8 mouse cellular contexts compared by ENCODE assay signal in genomic region chr2:59440481-59440880, GRCm38 (mm10). TPM values are rescaled to one million over a fixed set of nuclear protein-coding genes. Genes with fewer than 3 reads are reported as not detected.
DNase-seq lines count a peak whose midpoint lies in the region; ATAC-seq and TF ChIP-seq lines count a peak whose summit lies in the region.

No protein-coding gene starts in this region.

- TF ChIP-seq POLR2A in thymus, adult 2 months (IDR thresholded peaks at IDR 0.05; ENCODE audit: control insufficient read depth, extremely low read depth, insufficient read depth, low read length, poor library complexity) = no peak

- H3K36me3 ChIP-seq in hindbrain, embryonic 14.5 days (replicated peaks; ENCODE audit: control insufficient read depth, insufficient read depth) = no peaks in the 10 kb centered on the region
- H3K36me3 ChIP-seq in hindbrain, embryonic 16.5 days (ENCODE audit: control insufficient read depth, insufficient read depth, low read length) = no peaks in the 10 kb centered on the region
- H3K36me3 ChIP-seq in thymus, adult 2 months (ENCODE audit: control insufficient read depth, insufficient read depth, low read length) = no peaks in the 10 kb centered on the region

- WGBS in hindbrain, embryonic 14.5 days = 35% methylated on average over 5 of the region's 5 CpGs
- WGBS in hindbrain, embryonic 16.5 days = 34% methylated on average over 5 of the region's 5 CpGs
- WGBS in thymus, adult 2 months = 30% methylated on average over 5 of the region's 5 CpGs

- no peak overlapping the region for H3K27ac ChIP-seq in hindbrain, embryonic 14.5 days
- H3K27ac ChIP-seq in hindbrain, embryonic 16.5 days (ENCODE audit: low read depth, low read length) = no peak overlapping the region
- H3K27ac ChIP-seq in thymus, adult 2 months (ENCODE audit: control insufficient read depth, insufficient read depth, low read length) = no peak overlapping the region

- no peak overlapping the region for H3K4me2 ChIP-seq in hindbrain, embryonic 14.5 days (replicated peaks)
- no peak overlapping the region for H3K4me2 ChIP-seq in hindbrain, embryonic 16.5 days (ENCODE audit: low read length)

- no peak overlapping the region for H3K4me3 ChIP-seq in hindbrain, embryonic 14.5 days (replicated peaks; ENCODE audit: low read length)
- H3K4me3 ChIP-seq in hindbrain, embryonic 16.5 days (ENCODE audit: low read length) = no peak overlapping the region
- H3K4me3 ChIP-seq in thymus, adult 2 months (ENCODE audit: control insufficient read depth, insufficient read depth, low read length) = no peak overlapping the region

- H3K9ac ChIP-seq in hindbrain, embryonic 14.5 days = no peak overlapping the region
- H3K9ac ChIP-seq in hindbrain, embryonic 16.5 days (ENCODE audit: low read depth, low read length) = no peak overlapping the region

- no peaks in the 10 kb centered on the region for H3K9me3 ChIP-seq in hindbrain, embryonic 14.5 days (ENCODE audit: control insufficient read depth, low read length)
- H3K9me3 ChIP-seq in hindbrain, embryonic 16.5 days (ENCODE audit: control insufficient read depth, low read length) = no peaks in the 10 kb centered on the region

- DNase-seq in hindbrain, embryonic 14.5 days (ENCODE audit: low spot score) = peak; percentile 53
- peak; percentile 71 for DNase-seq in adrenal gland, adult 2 months
- DNase-seq in embryo, embryonic 10 days (ENCODE audit: low spot score) = peak; percentile 65
- DNase-seq in kidney, postnatal 14 days = peak; percentile 76
- peak; percentile 60 for DNase-seq in mesoderm, embryonic 11.5 days (ENCODE audit: low read depth, low spot score)
- peak; percentile 78 for DNase-seq in thymus, adult 2 months

- no peaks in the 10 kb centered on the region for H3K4me1 ChIP-seq in hindbrain, embryonic 14.5 days (replicated peaks; ENCODE audit: control insufficient read depth, insufficient read depth, low read length)
- H3K4me1 ChIP-seq in hindbrain, embryonic 16.5 days (ENCODE audit: control insufficient read depth, insufficient read depth, low read depth, low read length) = peaks cover 6% of the 10 kb centered on the region
- H3K4me1 ChIP-seq in thymus, adult 2 months (replicated peaks; ENCODE audit: control insufficient read depth, insufficient read depth, low read length) = peaks cover 15% of the 10 kb centered on the region

- no peak for ATAC-seq in hindbrain, embryonic 14.5 days (ENCODE audit: low FRiP score)
- ATAC-seq in hindbrain, embryonic 16.5 days = no peak
- ATAC-seq in CD4-positive, CD25-positive, alpha-beta regulatory T cell, adult 4 months = peak; percentile 68

- H3K27me3 ChIP-seq in hindbrain, embryonic 14.5 days (ENCODE audit: control insufficient read depth, insufficient read depth, low read length) = no peaks in the 10 kb centered on the region
- H3K27me3 ChIP-seq in hindbrain, embryonic 16.5 days (replicated peaks; ENCODE audit: control insufficient read depth, insufficient read depth, low read length) = no peaks in the 10 kb centered on the region
- no peaks in the 10 kb centered on the region for H3K27me3 ChIP-seq in thymus, adult 2 months (ENCODE audit: control insufficient read depth, insufficient read depth, low read length)

- TF ChIP-seq CTCF in thymus, adult 2 months (IDR thresholded peaks at IDR 0.05; ENCODE audit: borderline replicate concordance, control insufficient read depth, extremely low read depth, insufficient read depth, low read length, poor library complexity) = peak; percentile 76; the same call in 1 of the 2 replicates

RNA-seq across cellular contexts. Expression of gene Dapl1, which starts 44.0 kb away (rescaled TPM):
- polyA plus RNA-seq in hindbrain, embryonic 14.5 days (2014; fragmentation: Nextera tagmentation; extraction: Ambion mirVana) = 0.53 TPM in 1 of 2 replicates, not detected in the other
- 1.4 and 2.2 TPM in 2 replicates for polyA plus RNA-seq in hindbrain, embryonic 16.5 days (2015; fragmentation: Nextera tagmentation; extraction: Ambion mirVana)
- polyA plus RNA-seq in CD4-positive, CD25-positive, alpha-beta regulatory T cell, adult 4 months (2017; shearing (Covaris generic)) = 10 to 100 TPM; 20.9 to 26.8 TPM
- not detected for total RNA-seq in adrenal gland, adult 2 months (2021)
- polyA plus RNA-seq in adrenal gland, adult 2 months (2012; rRNA removed) = not detected in 2 replicates
- polyA plus RNA-seq in thymus, adult 2 months (2012; rRNA removed) = 4.1 and 4.7 TPM in 2 replicates
